Mouse (Mus musculus) embryo, embryonic 11.5 days (tissue): ENCODE measurements around the gene Crebbp.
"Not testable (repeated sequence)": the region's sequence is repeated elsewhere in the genome, so short reads cannot be mapped to it uniquely, and the experiment has no call there.

Experiments
- DNase-seq: peaks from one replicate; pipeline ENCODE4 v3.0.0-alpha.2; 2012; ENCODE audit warnings: low read depth, low spot score

The Crebbp gene

GRCm38 (mm10) chr16:4153121-4153520 is 60.7 kb downstream of the Crebbp start:
- DNase-seq = no peak

- DNase-seq = no peak
Observed at GRCm38 (mm10) chr16:4138541-4138940, 75.3 kb downstream of the Crebbp start.

- DNase-seq = no peak
Observed at GRCm38 (mm10) chr16:4133754-4134153, 80.0 kb downstream of the Crebbp start.

- DNase-seq = no peak
Observed at GRCm38 (mm10) chr16:4128894-4129293, 84.9 kb downstream of the Crebbp start.

GRCm38 (mm10) chr16:4117072-4117471 is 96.7 kb downstream of the Crebbp start:
- DNase-seq = no peak

- no peak for DNase-seq
Observed at GRCm38 (mm10) chr16:4100374-4100773, 113.4 kb downstream of the Crebbp start.

GRCm38 (mm10) chr16:4097521-4097920 is 116.3 kb downstream of the Crebbp start:
- no peak for DNase-seq

GRCm38 (mm10) chr16:4096898-4097297 is 116.9 kb downstream of the Crebbp start:
- no peak for DNase-seq

- DNase-seq = no peak
Observed at GRCm38 (mm10) chr16:4096141-4096540, 117.7 kb downstream of the Crebbp start.

GRCm38 (mm10) chr16:4087214-4087913 is 126.4 kb downstream of the Crebbp start:
- DNase-seq = no peak

- DNase-seq = no peak
Observed at GRCm38 (mm10) chr16:4085851-4086387, 127.9 kb downstream of the Crebbp start.

GRCm38 (mm10) chr16:4085051-4085450 is 128.7 kb downstream of the Crebbp start:
- DNase-seq = no peak

- not testable (repeated sequence) for DNase-seq
Observed at GRCm38 (mm10) chr16:4080419-4080818, 133.4 kb downstream of the Crebbp start.

- no peak for DNase-seq
Observed at GRCm38 (mm10) chr16:4079656-4080055, 134.1 kb downstream of the Crebbp start.

GRCm38 (mm10) chr16:4078302-4078701 is 135.5 kb downstream of the Crebbp start:
- not testable (repeated sequence) for DNase-seq

GRCm38 (mm10) chr16:4077384-4078061 is 136.3 kb downstream of the Crebbp start, which contains the start of gene Trap1:
TSS of gene Trap1 (minus strand) at chr16:4077827.
- peak; percentile 82 for DNase-seq

GRCm38 (mm10) chr16:4074836-4075235 is 139.0 kb downstream of the Crebbp start:
- DNase-seq = no peak

- DNase-seq = no peak
Observed at GRCm38 (mm10) chr16:4074297-4074696, 139.5 kb downstream of the Crebbp start.

GRCm38 (mm10) chr16:4068588-4068987 is 145.2 kb downstream of the Crebbp start:
- DNase-seq = peak; percentile 16

- no peak for DNase-seq
Observed at GRCm38 (mm10) chr16:4064945-4065344, 148.9 kb downstream of the Crebbp start.

- DNase-seq = no peak
Observed at GRCm38 (mm10) chr16:4053811-4054210, 160.0 kb downstream of the Crebbp start.

GRCm38 (mm10) chr16:4052601-4053000 is 161.2 kb downstream of the Crebbp start:
- DNase-seq = no peak

- DNase-seq = no peak
Observed at GRCm38 (mm10) chr16:4045524-4045923, 168.3 kb downstream of the Crebbp start.
